Mouse (Mus musculus) lung, adult 2 months (tissue): ENCODE measurements around the gene Serpina5.

Source experiments
- CTCF ChIP-seq: fragments of 200-500 bp; IDR thresholded peaks from 2 replicates; pipeline ENCODE4 v1.5.1; 2011; ENCODE audit warnings: mild to moderate bottlenecking, low read length, control low read depth; ENCODE audit not compliant: insufficient read depth
- POLR2A ChIP-seq: fragments of 200-500 bp; IDR thresholded peaks from 2 replicates; pipeline ENCODE4 v1.6.1; 2011; ENCODE audit warnings: low read depth, mild to moderate bottlenecking, control low read depth, low read length, borderline replicate concordance; ENCODE audit errors: extremely low read depth

DNA sequence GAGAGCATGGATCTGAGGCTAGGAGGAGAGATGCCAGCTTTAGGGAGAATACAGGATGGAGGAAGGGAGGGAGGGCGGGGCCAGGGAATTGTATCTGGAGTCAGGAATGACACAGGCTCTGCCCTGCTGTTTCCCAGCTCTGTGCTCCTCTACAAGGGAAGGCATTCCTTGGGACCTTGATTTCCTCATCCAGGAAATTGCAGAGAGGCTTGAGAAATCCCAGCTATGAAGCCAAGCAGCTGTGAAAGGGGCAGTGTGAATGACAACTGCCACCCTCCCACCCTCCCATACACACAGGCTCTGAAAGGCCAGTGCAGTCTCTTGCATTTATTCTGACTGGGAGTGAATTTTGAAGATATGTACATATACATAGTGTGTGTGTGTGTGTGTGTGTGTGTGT is 46.9 kb upstream of the Serpina5 start:
- TF ChIP-seq CTCF = no peak
- TF ChIP-seq POLR2A = no peak
